Comparison of ENCODE assay signal across 9 mouse cellular contexts in genomic region chr19:52922678-52923495, GRCm38 (mm10).
A peak's percentile ranks its signal among the peaks of the same experiment; 100 is the strongest.
DNase-seq lines count a peak whose midpoint lies in the region; ATAC-seq lines count a peak whose summit lies in the region.
"Had no signal": no experiment of that assay in that cellular context is flagged by ENCODE, and none has a peak within 500 bp of the region (broad histone marks: within the 10 kb centered on the region; RNA-seq: fewer than 3 reads in every experiment).

No protein-coding gene starts in this region.

- no peaks in the 10 kb centered on the region for H3K36me3 ChIP-seq in heart, embryonic 11.5 days (ENCODE audit: control insufficient read depth, insufficient read depth, low read length)
- H3K36me3 ChIP-seq in kidney, embryonic 15.5 days: no peaks in the 10 kb centered on the region
- H3K36me3 ChIP-seq in limb, embryonic 15.5 days: no peaks in the 10 kb centered on the region
- no peaks in the 10 kb centered on the region for H3K36me3 ChIP-seq in midbrain, embryonic 16.5 days (ENCODE audit: control insufficient read depth, insufficient read depth, low read length)
- H3K36me3 ChIP-seq: G1E had no signal

- no peak for ATAC-seq in heart, embryonic 11.5 days (replicated peaks; ENCODE audit: insufficient number of reproducible peaks, low FRiP score, low TSS enrichment)
- ATAC-seq in kidney, embryonic 15.5 days (replicated peaks; ENCODE audit: low FRiP score): no peak
- ATAC-seq in limb, embryonic 15.5 days (ENCODE audit: insufficient number of reproducible peaks, low FRiP score, low TSS enrichment, low read depth): no peak
- ATAC-seq in midbrain, embryonic 16.5 days: peak; percentile 64; the same call in 1 of the 2 replicates

- intact Hi-C loops in heart, postnatal 25 days (cut with DNase I): no loop called here

- WGBS in heart, embryonic 11.5 days (ENCODE audit: insufficient replicate concordance): 14% methylated on average over 25 of the region's 25 CpGs
- WGBS in kidney, embryonic 15.5 days: 16% methylated on average over 25 of the region's 25 CpGs
- 12% methylated on average over 25 of the region's 25 CpGs for WGBS in limb, embryonic 15.5 days
- WGBS in midbrain, embryonic 16.5 days: 9% methylated on average over 25 of the region's 25 CpGs

- no peaks in the 10 kb centered on the region for H3K27me3 ChIP-seq in heart, embryonic 11.5 days (ENCODE audit: control insufficient read depth, insufficient read depth, low read length)
- H3K27me3 ChIP-seq in kidney, embryonic 15.5 days: no peaks in the 10 kb centered on the region
- H3K27me3 ChIP-seq in limb, embryonic 15.5 days: 0 out of 2 replicates have a peak, but pooled peaks cover 7% of the 10 kb centered on the region
- H3K27me3 ChIP-seq in midbrain, embryonic 16.5 days (ENCODE audit: control insufficient read depth, insufficient read depth, low read depth, low read length): no peaks in the 10 kb centered on the region

- no peak overlapping the region for H3K9ac ChIP-seq in heart, embryonic 11.5 days (ENCODE audit: low read depth, low read length)
- no peak overlapping the region for H3K9ac ChIP-seq in kidney, embryonic 15.5 days
- H3K9ac ChIP-seq in limb, embryonic 15.5 days: no peak overlapping the region
- peak overlapping the region; percentile 10 for H3K9ac ChIP-seq in midbrain, embryonic 16.5 days (ENCODE audit: low read depth, low read length)

- no peaks in the 10 kb centered on the region for H3K9me3 ChIP-seq in heart, embryonic 11.5 days (replicated peaks; ENCODE audit: control insufficient read depth, low read length)
- H3K9me3 ChIP-seq in kidney, embryonic 15.5 days (replicated peaks): no peaks in the 10 kb centered on the region
- H3K9me3 ChIP-seq in limb, embryonic 15.5 days: no peaks in the 10 kb centered on the region
- H3K9me3 ChIP-seq in midbrain, embryonic 16.5 days (replicated peaks; ENCODE audit: control insufficient read depth, low read length, poor library complexity, severe bottlenecking): no peaks in the 10 kb centered on the region; the same call in 1 of the 2 replicates
- H3K9me3 ChIP-seq: G1E had no signal

- no peaks in the 10 kb centered on the region for H3K4me1 ChIP-seq in heart, embryonic 11.5 days (ENCODE audit: control insufficient read depth, insufficient read depth, low read length)
- H3K4me1 ChIP-seq in kidney, embryonic 15.5 days: peaks cover 3% of the 10 kb centered on the region
- 0 out of 2 replicates have a peak, but pooled peaks cover 4% of the 10 kb centered on the region for H3K4me1 ChIP-seq in limb, embryonic 15.5 days
- H3K4me1 ChIP-seq in midbrain, embryonic 16.5 days (ENCODE audit: control insufficient read depth, insufficient read depth, low read length): peaks cover 3% of the 10 kb centered on the region; the same call in 1 of the 2 replicates

- peak; percentile 81 for DNase-seq in heart, adult 11 months
- DNase-seq in heart, postnatal 25 days (ENCODE audit: low spot score): no peak
- peak; percentile 37 for DNase-seq in embryo, embryonic 11.5 days (ENCODE audit: low read depth, low spot score)
- peak; percentile 81 for DNase-seq in testis, postnatal 10 days (ENCODE audit: low spot score)

- H3K4me2 ChIP-seq in heart, embryonic 11.5 days: peak overlapping the region; percentile 55
- peak overlapping the region; percentile 53 for H3K4me2 ChIP-seq in kidney, embryonic 15.5 days
- H3K4me2 ChIP-seq in limb, embryonic 15.5 days: peak overlapping the region; percentile 34
- H3K4me2 ChIP-seq in midbrain, embryonic 16.5 days (ENCODE audit: low read length): peak overlapping the region; percentile 42

- H3K4me3 ChIP-seq in heart, embryonic 11.5 days (ENCODE audit: low read depth, low read length): peak overlapping the region; percentile 21; the same call in 1 of the 2 replicates
- peak overlapping the region; percentile 19 for H3K4me3 ChIP-seq in kidney, embryonic 15.5 days (replicated peaks)
- H3K4me3 ChIP-seq in limb, embryonic 15.5 days: peak overlapping the region; percentile 11; the same call in 1 of the 2 replicates
- peak overlapping the region; percentile 0; the same call in 1 of the 2 replicates for H3K4me3 ChIP-seq in midbrain, embryonic 16.5 days (ENCODE audit: low read depth, low read length)

- H3K27ac ChIP-seq in heart, embryonic 11.5 days (ENCODE audit: low read depth, low read length): no peak overlapping the region
- H3K27ac ChIP-seq in kidney, embryonic 15.5 days: no peak overlapping the region
- H3K27ac ChIP-seq in limb, embryonic 15.5 days: no peak overlapping the region
- H3K27ac ChIP-seq in midbrain, embryonic 16.5 days (ENCODE audit: low read length): 0 out of 2 replicates have a peak overlapping the region, but pooled peaks have one; percentile 6
